Comparison of ENCODE assay signal across 19 mouse cellular contexts in the genomic region with DNA sequence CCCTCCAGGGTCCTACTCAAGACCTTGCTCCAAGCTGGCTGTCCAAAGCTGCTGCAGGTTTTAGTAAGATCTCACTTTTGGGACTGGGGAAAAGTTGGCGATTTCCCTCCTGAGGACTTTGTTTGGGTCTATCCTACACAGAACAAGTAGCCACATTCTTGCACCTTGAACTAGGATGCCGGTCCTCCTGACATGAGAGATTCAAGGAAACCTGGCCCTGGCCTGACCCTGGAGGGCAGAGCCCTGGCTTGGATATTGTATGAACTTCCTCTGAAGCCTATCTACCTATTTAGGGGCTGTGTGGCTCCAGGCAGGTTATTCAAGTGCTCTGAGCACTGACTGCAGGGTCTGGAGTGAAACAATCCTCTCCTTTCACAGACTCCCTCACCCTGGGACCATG.
"Had no signal": no experiment of that assay in that cellular context is flagged by ENCODE, and none has a peak within 500 bp of the region (broad histone marks: within the 10 kb centered on the region; RNA-seq: fewer than 3 reads in every experiment).

No protein-coding gene starts in this region.

- H3K4me3 ChIP-seq: intestine, embryonic 15.5 days; layer of hippocampus, adult 2 months; limb, embryonic 10.5 days; limb, embryonic 13.5 days; midbrain, embryonic 13.5 days; myocyte; neural tube, embryonic 13.5 days; stomach, embryonic 15.5 days had no signal

- DNase-seq: layer of hippocampus, adult 9-11 months; liver; liver, postnatal 0 days; lung, embryonic 14.5 days; retina, postnatal 1 day; right cerebral cortex, postnatal 25 days; spleen, adult 18-20 months; thymus, postnatal 25 days had no signal

- H3K27ac ChIP-seq: intestine, embryonic 15.5 days; kidney, postnatal 0 days; layer of hippocampus, adult 2 months; limb, embryonic 13.5 days; liver, embryonic 14.5 days; macrophage; midbrain, embryonic 13.5 days; neural tube, embryonic 13.5 days; stomach, embryonic 15.5 days had no signal
